Mouse (Mus musculus): ENCODE data around the gene Pknox1. TPM values are rescaled to one million over a fixed set of nuclear protein-coding genes. Genes with fewer than 3 reads are reported as not detected.

Gene Pknox1
- polyA plus RNA-seq (2012; rRNA removed) = 73.6 and 80.5 TPM in 2 replicates

- Histone ChIP-seq H3K4me1 (replicated peaks; ENCODE audit: control insufficient read depth, insufficient read depth, low read length) (peaks cover 13% of the 10 kb centered on the region), H3K27me3 (ENCODE audit: control insufficient read depth, insufficient read depth, low read length) (no peaks in the 10 kb centered on the region), H3K4me3 (ENCODE audit: control insufficient read depth, insufficient read depth, low read length) (peak within 1 kb of the TSS; percentile 81), H3K27ac (ENCODE audit: control insufficient read depth, insufficient read depth, low read length) (peak within 1 kb of the TSS; percentile 73), H3K36me3 (ENCODE audit: control insufficient read depth, insufficient read depth, low read length) (no peaks in the 10 kb centered on the region)
- under 1% methylated on average over 50 of the region's 72 CpGs for WGBS
- peak; percentile 99 for DNase-seq
- TF ChIP-seq CTCF (IDR thresholded peaks at IDR 0.05; ENCODE audit: borderline replicate concordance, control insufficient read depth, extremely low read depth, insufficient read depth, low read length, poor library complexity) (peak; percentile 60; the same call in 1 of the 2 replicates), POLR2A (IDR thresholded peaks at IDR 0.05; ENCODE audit: control insufficient read depth, extremely low read depth, insufficient read depth, low read length, poor library complexity) (peak; percentile 46)
These were observed at the start of gene Pknox1 for GRCm38 (mm10) chr17:31564015-31564857. TSS of gene Pknox1 (plus strand) at chr17:31564734.

DNA sequence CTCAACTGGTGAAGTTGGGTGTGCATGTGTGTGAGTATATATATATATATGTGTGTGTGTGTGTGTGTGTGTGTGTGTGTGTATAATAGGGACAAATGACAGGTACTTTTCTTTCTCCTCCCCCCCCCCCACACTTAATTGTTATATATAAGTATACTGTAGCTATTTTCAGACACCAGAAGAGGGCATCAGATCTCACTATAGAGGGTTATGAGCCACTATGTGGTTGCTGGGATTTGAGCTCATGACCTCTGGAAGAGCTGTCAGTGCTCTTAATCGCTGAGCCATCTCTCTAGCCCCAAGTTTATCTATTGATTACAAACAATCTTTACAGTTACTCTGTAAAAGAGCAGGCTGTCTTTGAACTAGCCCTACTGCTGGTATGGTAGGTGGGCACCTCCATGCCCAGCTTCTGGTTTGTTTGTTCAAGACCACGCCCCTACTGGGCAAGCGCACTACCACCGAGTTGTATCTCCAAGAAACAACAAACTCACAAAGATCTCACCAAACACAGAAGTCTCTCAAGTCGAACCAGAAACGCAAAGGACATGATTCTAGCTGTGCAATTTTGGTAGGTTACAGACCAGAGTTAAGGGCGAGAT is 45.1 kb upstream of the Pknox1 start:
- Histone ChIP-seq H3K36me3 (ENCODE audit: control insufficient read depth, insufficient read depth, low read length) (no peaks in the 10 kb centered on the region), H3K4me1 (replicated peaks; ENCODE audit: control insufficient read depth, insufficient read depth, low read length) (peaks cover 9% of the 10 kb centered on the region), H3K27ac (ENCODE audit: control insufficient read depth, insufficient read depth, low read length) (peak overlapping the region; percentile 28; the same call in 1 of the 2 replicates), H3K4me3 (ENCODE audit: control insufficient read depth, insufficient read depth, low read length) (peak overlapping the region; percentile 25), H3K27me3 (ENCODE audit: control insufficient read depth, insufficient read depth, low read length) (no peaks in the 10 kb centered on the region)
- 4% methylated on average over 7 of the region's 7 CpGs for WGBS
- TF ChIP-seq CTCF (IDR thresholded peaks at IDR 0.05; ENCODE audit: borderline replicate concordance, control insufficient read depth, extremely low read depth, insufficient read depth, low read length, poor library complexity) (no peak), POLR2A (IDR thresholded peaks at IDR 0.05; ENCODE audit: control insufficient read depth, extremely low read depth, insufficient read depth, low read length, poor library complexity) (no peak)
- DNase-seq = no peak

DNA sequence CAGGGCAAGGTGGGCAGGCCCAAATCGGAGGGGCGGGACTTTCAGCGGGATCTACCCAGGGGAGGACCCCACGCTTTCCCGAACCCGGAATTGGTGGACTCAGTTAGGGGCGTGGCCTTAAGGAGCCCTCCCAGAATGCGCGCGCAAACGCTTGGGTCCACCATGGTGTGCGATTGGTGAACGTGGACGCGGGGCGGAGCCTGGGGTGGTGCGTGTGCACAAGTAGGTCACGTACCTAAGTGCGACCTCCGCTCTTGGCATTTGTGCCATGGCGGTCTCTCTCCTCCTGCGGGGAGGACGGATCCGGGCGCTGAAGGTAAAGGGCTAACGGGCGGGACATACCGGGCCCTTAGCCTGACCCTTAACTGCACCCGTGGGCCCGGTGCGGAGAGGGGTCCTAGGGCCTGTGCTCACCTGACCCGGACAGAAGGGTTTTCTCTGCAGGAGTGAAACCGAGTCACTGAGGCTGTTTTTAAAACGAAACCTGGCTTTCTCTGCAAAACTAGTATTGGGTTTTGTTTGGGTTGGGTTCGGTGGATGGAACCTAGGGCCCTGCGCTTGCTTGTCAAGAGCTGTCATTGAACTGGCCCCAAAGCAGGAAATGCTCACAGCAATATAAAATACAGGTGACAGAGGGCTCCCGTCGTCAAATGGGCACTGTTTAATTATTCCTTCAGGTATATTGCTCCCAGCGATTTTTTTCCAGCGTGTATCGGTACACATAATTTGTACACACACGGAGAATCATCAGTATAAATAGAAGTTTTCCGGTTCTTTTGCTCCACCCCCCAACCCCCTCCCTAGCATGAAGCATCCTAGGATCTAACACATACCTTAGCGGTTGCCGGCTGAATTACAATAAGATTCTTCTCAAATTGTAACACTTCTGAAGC is 44.3 kb upstream of the Pknox1 start, which contains the start of the genes Wdr4 and Ndufv3:
Wdr4 (minus strand) TSS at position 35 of the 893 bp plus-strand sequence.
Ndufv3 (plus strand) TSS at position 170 of the 893 bp plus-strand sequence.
- TF ChIP-seq CTCF (IDR thresholded peaks at IDR 0.05; ENCODE audit: borderline replicate concordance, control insufficient read depth, extremely low read depth, insufficient read depth, low read length, poor library complexity) (0 out of 2 replicates have a peak, but pooled peaks have one; percentile 46), POLR2A (IDR thresholded peaks at IDR 0.05; ENCODE audit: control insufficient read depth, extremely low read depth, insufficient read depth, low read length, poor library complexity) (peak; percentile 91)
- DNase-seq = peak; percentile 99
- WGBS = under 1% methylated on average over 45 of the region's 45 CpGs
- Histone ChIP-seq H3K36me3 (ENCODE audit: control insufficient read depth, insufficient read depth, low read length) (0 out of 2 replicates have a peak, but pooled peaks cover 4% of the 10 kb centered on the region), H3K27me3 (ENCODE audit: control insufficient read depth, insufficient read depth, low read length) (no peaks in the 10 kb centered on the region), H3K4me3 (ENCODE audit: control insufficient read depth, insufficient read depth, low read length) (peak within 1 kb of the TSS; percentile 84), H3K27ac (ENCODE audit: control insufficient read depth, insufficient read depth, low read length) (peak within 1 kb of the TSS; percentile 80), H3K4me1 (replicated peaks; ENCODE audit: control insufficient read depth, insufficient read depth, low read length) (peaks cover 9% of the 10 kb centered on the region)

DNA sequence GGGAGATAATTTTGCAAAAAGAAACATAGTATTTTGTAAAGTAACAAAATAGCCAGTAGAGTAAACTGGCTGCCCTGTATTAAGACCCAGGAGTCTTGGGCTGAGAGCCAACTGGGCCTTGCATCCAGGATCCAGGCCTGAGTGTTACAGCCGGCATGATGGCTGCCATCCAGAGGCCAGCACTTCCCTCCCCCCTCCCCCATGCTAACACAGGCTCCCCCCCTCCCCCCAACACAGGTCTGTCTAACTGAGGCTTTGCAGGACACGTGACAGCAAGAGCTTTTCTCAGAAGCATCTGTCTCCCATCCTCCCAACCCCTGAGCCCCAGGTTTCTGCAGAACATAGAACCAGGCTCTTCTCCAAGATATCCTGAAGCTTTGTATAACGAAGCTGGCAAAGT is 43.6 kb upstream of the Pknox1 start:
- DNase-seq = no peak
- H3K36me3 ChIP-seq (ENCODE audit: control insufficient read depth, insufficient read depth, low read length) = 0 out of 2 replicates have a peak, but pooled peaks cover 4% of the 10 kb centered on the region
- WGBS = 37% methylated on average over 3 of the region's 3 CpGs
- no peak overlapping the region for H3K4me3 ChIP-seq (ENCODE audit: control insufficient read depth, insufficient read depth, low read length)
- H3K4me1 ChIP-seq (replicated peaks; ENCODE audit: control insufficient read depth, insufficient read depth, low read length) = peaks cover 9% of the 10 kb centered on the region
- peak overlapping the region; percentile 8 for H3K27ac ChIP-seq (ENCODE audit: control insufficient read depth, insufficient read depth, low read length)
- no peaks in the 10 kb centered on the region for H3K27me3 ChIP-seq (ENCODE audit: control insufficient read depth, insufficient read depth, low read length)
- no peak for TF ChIP-seq POLR2A (IDR thresholded peaks at IDR 0.05; ENCODE audit: control insufficient read depth, extremely low read depth, insufficient read depth, low read length, poor library complexity)
- TF ChIP-seq CTCF (IDR thresholded peaks at IDR 0.05; ENCODE audit: borderline replicate concordance, control insufficient read depth, extremely low read depth, insufficient read depth, low read length, poor library complexity) = no peak

- TF ChIP-seq CTCF (IDR thresholded peaks at IDR 0.05; ENCODE audit: borderline replicate concordance, control insufficient read depth, extremely low read depth, insufficient read depth, low read length, poor library complexity) (no peak), POLR2A (IDR thresholded peaks at IDR 0.05; ENCODE audit: control insufficient read depth, extremely low read depth, insufficient read depth, low read length, poor library complexity) (no peak)
- Histone ChIP-seq H3K36me3 (ENCODE audit: control insufficient read depth, insufficient read depth, low read length) (peaks cover 7% of the 10 kb centered on the region), H3K4me1 (replicated peaks; ENCODE audit: control insufficient read depth, insufficient read depth, low read length) (peaks cover 9% of the 10 kb centered on the region), H3K4me3 (ENCODE audit: control insufficient read depth, insufficient read depth, low read length) (no peak overlapping the region), H3K27ac (ENCODE audit: control insufficient read depth, insufficient read depth, low read length) (no peak overlapping the region), H3K27me3 (ENCODE audit: control insufficient read depth, insufficient read depth, low read length) (no peaks in the 10 kb centered on the region)
- WGBS = 96% methylated on average over 6 of the region's 6 CpGs
- no peak for DNase-seq
These were observed 42.6 kb upstream of the Pknox1 start for GRCm38 (mm10) chr17:31521948-31522347.

All from thymus, adult 2 months (tissue).